Mouse (Mus musculus) adrenal gland, postnatal 36 days (tissue): ENCODE data around the gene Actr3b. TPM values are rescaled to one million over a fixed set of nuclear protein-coding genes. Genes with fewer than 3 reads are reported as not detected.
"Not testable (repeated sequence)": the region's sequence is repeated elsewhere in the genome, so short reads cannot be mapped to it uniquely, and the experiment has no call there.

Source experiments
- DNase-seq, 2 experiments: peaks; one replicate each; pipeline ENCODE4 v3.0.0; 2021; ENCODE audit warnings: mixed read lengths in 1 of 2
- total RNA-seq, 2 experiments: library from RNA; stranded (reverse); gene quantifications; 2 replicates each; pipeline ENCODE4 v1.2.3; 2021

Actr3b gene
- total RNA-seq, 2 experiments from 2014 or later, result 8.4 to 10.3 TPM

- DNase-seq, result no peak
Measured at GRCm38 (mm10) chr5:25773921-25774790, 14.4 kb downstream of the Actr3b start.

GRCm38 (mm10) chr5:25791570-25791969 lies 31.8 kb downstream of the Actr3b start:
- no peak for DNase-seq

- no peak for DNase-seq
Measured at GRCm38 (mm10) chr5:25797776-25798175, 38.0 kb downstream of the Actr3b start.

GRCm38 (mm10) chr5:25800929-25801328 lies 41.1 kb downstream of the Actr3b start:
- DNase-seq, result peak; percentile 24 to 38

- DNase-seq, result no peak
Measured at GRCm38 (mm10) chr5:25801744-25802143, 41.9 kb downstream of the Actr3b start.

- no peak for DNase-seq
Measured at GRCm38 (mm10) chr5:25804569-25804968, 44.8 kb downstream of the Actr3b start.

GRCm38 (mm10) chr5:25812922-25813321 lies 53.1 kb downstream of the Actr3b start:
- DNase-seq, result no peak

- no peak for DNase-seq
Measured at GRCm38 (mm10) chr5:25829308-25830094, 69.7 kb downstream of the Actr3b start.

- DNase-seq, result no peak
Measured at GRCm38 (mm10) chr5:25830802-25831201, 71.0 kb downstream of the Actr3b start.

- peak; percentile 35 to 57 for DNase-seq
Measured at GRCm38 (mm10) chr5:25831624-25832023, 71.8 kb downstream of the Actr3b start.

GRCm38 (mm10) chr5:25839400-25839799 lies 79.6 kb downstream of the Actr3b start:
- peak; percentile 41 for DNase-seq

GRCm38 (mm10) chr5:25846558-25846957 lies 86.8 kb downstream of the Actr3b start:
- DNase-seq, result no peak

- DNase-seq, result no peak
Measured at GRCm38 (mm10) chr5:25847154-25847553, 87.4 kb downstream of the Actr3b start.

GRCm38 (mm10) chr5:25848058-25848457 lies 88.3 kb downstream of the Actr3b start:
- DNase-seq, result peak; percentile 64 to 72

GRCm38 (mm10) chr5:25866201-25866600 lies 106.4 kb downstream of the Actr3b start:
- no peak for DNase-seq

GRCm38 (mm10) chr5:25869880-25870279 lies 110.1 kb downstream of the Actr3b start:
- DNase-seq, result no peak

GRCm38 (mm10) chr5:25870632-25871031 lies 110.8 kb downstream of the Actr3b start:
- no peak for DNase-seq

- peak; percentile 19 to 25 for DNase-seq
Measured at GRCm38 (mm10) chr5:25871342-25872023, 111.7 kb downstream of the Actr3b start.

GRCm38 (mm10) chr5:25873046-25873445 lies 113.2 kb downstream of the Actr3b start:
- peak; percentile 57 to 60 for DNase-seq

- not testable (repeated sequence) for DNase-seq
Measured at GRCm38 (mm10) chr5:25875927-25876326, 116.1 kb downstream of the Actr3b start.

GRCm38 (mm10) chr5:25877281-25877680 lies 117.5 kb downstream of the Actr3b start:
- no peak for DNase-seq

GRCm38 (mm10) chr5:25877996-25878395 lies 118.2 kb downstream of the Actr3b start:
- DNase-seq, result no peak
